Mouse (Mus musculus) ovary, postnatal 36 days (tissue): ENCODE measurements around the gene Ube2o.

Source experiments
- DNase-seq: peaks from one replicate; pipeline ENCODE4 v3.0.0; 2022; ENCODE audit warnings: low spot score, mixed read lengths

Gene Ube2o

GRCm38 (mm10) chr11:116488207-116488606 is 93.0 kb downstream of the Ube2o start:
- DNase-seq = no peak
